Mouse (Mus musculus) cerebellum, adult 2 months (tissue): Measurements from ENCODE around the gene Pde11a.

Experiments used
- CTCF ChIP-seq: fragments of 200-500 bp; IDR thresholded peaks from 2 replicates; pipeline ENCODE4 v1.5.1; 2011; ENCODE audit warnings: low read depth, mild to moderate bottlenecking, control low read depth, low read length, moderate library complexity, borderline replicate concordance; ENCODE audit not compliant: insufficient read depth
- POLR2A ChIP-seq: fragments of 200-500 bp; IDR thresholded peaks from 2 replicates; pipeline ENCODE4 v1.6.1; 2011; ENCODE audit warnings: low read length, control low read depth, borderline replicate concordance; ENCODE audit not compliant: insufficient read depth

GRCm38 (mm10) chr2:76283378-76284132, 55.0 kb downstream of the Pde11a start:
- no peak for TF ChIP-seq CTCF
- no peak for TF ChIP-seq POLR2A
